Mouse (Mus musculus): ENCODE data around the gene Nfkbil1. TPM values are rescaled to one million over a fixed set of nuclear protein-coding genes. Genes with fewer than 3 reads are reported as not detected.
"Not testable (repeated sequence)": the region's sequence is repeated elsewhere in the genome, so short reads cannot be mapped to it uniquely, and the experiment has no call there.

Nfkbil1 gene
- polyA plus RNA-seq, 1 experiment = 7.9 TPM

DNA sequence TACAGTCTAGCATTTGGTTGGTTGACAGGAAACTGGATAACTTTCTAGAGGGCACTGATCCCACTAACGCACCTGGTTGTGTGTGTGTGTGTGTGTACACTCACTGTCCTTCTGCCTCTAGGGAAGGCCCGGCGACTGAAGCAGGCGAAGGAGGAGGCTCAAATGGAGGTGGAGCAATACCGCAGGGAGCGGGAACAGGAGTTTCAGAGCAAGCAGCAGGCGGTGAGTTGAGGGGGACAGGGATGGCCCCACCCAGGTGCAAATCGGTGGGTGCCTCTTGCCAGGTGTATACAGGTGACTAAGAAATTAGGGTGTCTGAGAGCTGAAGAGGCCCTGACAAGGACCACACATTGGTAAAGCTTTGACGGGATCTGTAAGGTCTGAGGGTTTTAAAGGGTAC is 1.4 kb upstream of the Nfkbil1 start:
- no peak overlapping the region for H3K27ac ChIP-seq (ENCODE audit: insufficient read depth, low read length)
- H3K27me3 ChIP-seq (ENCODE audit: control insufficient read depth, insufficient read depth, low read length, poor library complexity, severe bottlenecking) = no peaks in the 10 kb centered on the region
- H3K9ac ChIP-seq (ENCODE audit: low read depth, poor library complexity, severe bottlenecking) = no peak overlapping the region
- no peaks in the 10 kb centered on the region for H3K36me3 ChIP-seq (ENCODE audit: control insufficient read depth, insufficient read depth, low read length, poor library complexity, severe bottlenecking)
- H3K4me1 ChIP-seq (ENCODE audit: control insufficient read depth, insufficient read depth, low read length) = no peaks in the 10 kb centered on the region
- no peak overlapping the region for H3K4me3 ChIP-seq (ENCODE audit: low read depth, low read length)
- no peaks in the 10 kb centered on the region for H3K9me3 ChIP-seq (replicated peaks; ENCODE audit: control insufficient read depth, insufficient read depth, low read length, poor library complexity, severe bottlenecking)
- TF ChIP-seq EP300 (IDR thresholded peaks at IDR 0.05; ENCODE audit: insufficient read depth, low read depth, low read length) (no peak), POLR2A (IDR thresholded peaks at IDR 0.05; ENCODE audit: insufficient read depth, low read length) (no peak), CTCF (IDR thresholded peaks at IDR 0.05; ENCODE audit: low read depth, low read length) (no peak)

DNA sequence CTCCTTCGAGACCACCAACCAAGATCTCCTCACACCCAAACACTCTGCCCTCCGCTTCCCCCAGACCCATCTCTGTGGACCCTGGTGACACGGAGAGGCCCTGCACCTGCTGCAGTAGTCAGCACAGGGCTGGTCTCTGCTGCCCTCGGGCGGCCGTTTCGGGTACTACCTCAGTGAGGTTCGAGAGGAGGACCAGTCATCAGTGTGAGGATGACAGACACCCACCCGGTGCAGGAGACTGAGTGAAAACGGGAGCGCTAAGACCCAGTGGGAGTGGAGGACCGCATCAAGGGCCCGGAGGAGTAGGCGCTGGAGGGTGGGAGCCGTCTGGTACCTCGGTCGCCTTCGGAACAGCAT is 776 bp upstream of the Nfkbil1 start:
- no peaks in the 10 kb centered on the region for H3K27me3 ChIP-seq (ENCODE audit: control insufficient read depth, insufficient read depth, low read length, poor library complexity, severe bottlenecking)
- TF ChIP-seq EP300 (IDR thresholded peaks at IDR 0.05; ENCODE audit: insufficient read depth, low read depth, low read length) = no peak
- TF ChIP-seq CTCF (IDR thresholded peaks at IDR 0.05; ENCODE audit: low read depth, low read length) = peak; percentile 91
- no peaks in the 10 kb centered on the region for H3K4me1 ChIP-seq (ENCODE audit: control insufficient read depth, insufficient read depth, low read length)
- H3K4me3 ChIP-seq (ENCODE audit: low read depth, low read length) = peak overlapping the region; percentile 66
- no peaks in the 10 kb centered on the region for H3K36me3 ChIP-seq (ENCODE audit: control insufficient read depth, insufficient read depth, low read length, poor library complexity, severe bottlenecking)
- H3K27ac ChIP-seq (ENCODE audit: insufficient read depth, low read length) = peak overlapping the region; percentile 70; the same call in 1 of the 2 replicates
- H3K9ac ChIP-seq (ENCODE audit: low read depth, poor library complexity, severe bottlenecking) = peak overlapping the region; percentile 64
- H3K9me3 ChIP-seq (replicated peaks; ENCODE audit: control insufficient read depth, insufficient read depth, low read length, poor library complexity, severe bottlenecking) = no peaks in the 10 kb centered on the region

DNA sequence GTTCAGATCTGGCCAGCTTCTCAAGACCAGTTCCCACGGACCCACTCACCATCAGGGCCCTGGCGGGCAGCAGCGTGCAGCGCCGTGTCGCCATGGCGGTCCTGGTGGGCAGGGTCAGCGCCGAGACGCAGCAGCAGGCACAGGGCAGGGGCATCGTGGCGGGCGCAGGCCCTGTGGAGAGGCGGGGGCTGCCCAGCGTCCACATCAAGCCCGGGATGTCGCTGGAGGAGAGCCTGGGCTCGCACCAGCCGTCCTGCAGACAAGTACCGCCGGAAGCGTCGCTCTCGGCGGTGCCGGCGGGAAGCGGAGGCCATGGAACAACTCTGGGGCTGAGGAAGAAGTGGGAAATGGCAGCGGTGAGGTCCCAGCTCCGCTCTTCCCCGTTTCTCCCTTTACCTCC is 689 bp downstream of the Nfkbil1 start:
- H3K36me3 ChIP-seq (ENCODE audit: control insufficient read depth, insufficient read depth, low read length, poor library complexity, severe bottlenecking) = peaks cover 5% of the 10 kb centered on the region; the same call in 1 of the 2 replicates
- H3K27ac ChIP-seq (ENCODE audit: insufficient read depth, low read length) = no peak overlapping the region
- H3K4me3 ChIP-seq (ENCODE audit: low read depth, low read length) = peak overlapping the region; percentile 84
- no peaks in the 10 kb centered on the region for H3K27me3 ChIP-seq (ENCODE audit: control insufficient read depth, insufficient read depth, low read length, poor library complexity, severe bottlenecking)
- H3K9ac ChIP-seq (ENCODE audit: low read depth, poor library complexity, severe bottlenecking) = peak overlapping the region; percentile 64
- TF ChIP-seq CTCF (IDR thresholded peaks at IDR 0.05; ENCODE audit: low read depth, low read length) = no peak
- H3K9me3 ChIP-seq (replicated peaks; ENCODE audit: control insufficient read depth, insufficient read depth, low read length, poor library complexity, severe bottlenecking) = no peaks in the 10 kb centered on the region
- no peaks in the 10 kb centered on the region for H3K4me1 ChIP-seq (ENCODE audit: control insufficient read depth, insufficient read depth, low read length)

DNA sequence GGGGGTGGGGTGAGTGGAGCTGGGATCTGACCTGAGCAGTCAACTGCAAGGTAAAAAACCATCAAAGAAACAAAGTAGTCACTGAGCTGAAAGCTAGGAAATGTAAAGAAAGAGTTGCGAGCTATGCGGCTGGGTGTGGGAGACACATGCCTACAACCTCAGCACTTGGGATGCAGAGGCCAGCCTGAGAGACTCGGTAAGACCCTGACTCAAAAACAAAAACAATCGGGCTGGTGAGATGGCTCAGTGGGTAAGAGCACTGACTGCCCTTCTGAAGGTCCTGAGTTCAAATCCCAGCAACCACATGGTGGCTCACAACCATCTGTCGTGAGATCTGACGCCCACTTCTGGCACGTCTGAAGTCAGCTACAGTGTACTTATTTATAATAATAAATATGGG is 1.5 kb downstream of the Nfkbil1 start:
- peak overlapping the region; percentile 64; the same call in 1 of the 2 replicates for H3K9ac ChIP-seq (ENCODE audit: low read depth, poor library complexity, severe bottlenecking)
- not testable (repeated sequence) for H3K4me1 ChIP-seq (ENCODE audit: control insufficient read depth, insufficient read depth, low read length); H3K27me3 ChIP-seq (ENCODE audit: control insufficient read depth, insufficient read depth, low read length, poor library complexity, severe bottlenecking); H3K27ac ChIP-seq (ENCODE audit: insufficient read depth, low read length); H3K9me3 ChIP-seq (replicated peaks; ENCODE audit: control insufficient read depth, insufficient read depth, low read length, poor library complexity, severe bottlenecking); H3K36me3 ChIP-seq (ENCODE audit: control insufficient read depth, insufficient read depth, low read length, poor library complexity, severe bottlenecking); H3K4me3 ChIP-seq (ENCODE audit: low read depth, low read length)

DNA sequence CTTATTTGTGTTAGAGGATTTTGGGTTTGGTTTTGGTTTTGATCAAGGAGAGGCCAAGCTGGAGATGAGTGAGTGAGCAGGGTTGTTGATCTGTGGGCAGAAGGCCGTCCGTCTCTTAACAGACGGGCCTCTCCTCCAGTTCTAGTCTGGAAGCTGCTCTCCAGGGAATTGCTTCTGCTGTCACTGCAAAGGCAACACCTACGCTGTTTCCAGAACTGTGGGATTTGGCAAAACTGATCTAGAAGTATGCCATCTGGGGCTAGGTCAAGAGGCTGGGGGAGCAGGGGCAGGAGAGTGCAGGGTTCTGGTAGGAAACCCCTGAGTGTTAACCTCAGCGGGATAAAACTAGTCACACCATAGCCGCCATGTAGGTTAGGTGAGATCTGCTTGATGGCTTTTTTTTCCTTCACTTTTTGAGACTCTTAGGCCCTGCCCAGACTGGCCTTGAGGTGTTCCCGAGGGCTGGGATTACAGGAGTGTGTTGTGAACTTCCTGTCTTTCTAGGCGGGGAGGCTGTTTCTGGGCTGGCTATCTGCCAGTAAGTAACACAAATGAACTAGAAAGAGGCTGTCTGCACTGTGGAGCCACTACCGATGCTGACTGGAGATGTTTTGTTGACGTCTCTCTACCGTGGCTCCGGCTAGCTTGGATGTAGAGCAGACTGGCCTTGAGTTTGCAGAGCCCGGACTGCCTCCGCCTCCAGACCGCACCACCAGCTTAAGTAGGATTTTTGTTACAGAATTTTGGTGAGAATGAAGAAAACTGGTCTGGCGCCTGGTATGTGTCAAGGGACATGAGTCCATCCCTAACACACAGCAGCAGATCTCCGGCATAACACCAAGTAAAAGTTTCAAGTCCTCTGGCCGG is 2.2 kb downstream of the Nfkbil1 start, which contains the start of gene Atp6v1g2:
Atp6v1g2 (plus strand) TSS at position 547 of the 867 bp plus-strand sequence.
- peak within 1 kb of the TSS; percentile 64 for H3K9ac ChIP-seq (ENCODE audit: low read depth, poor library complexity, severe bottlenecking)
- H3K36me3 ChIP-seq (ENCODE audit: control insufficient read depth, insufficient read depth, low read length, poor library complexity, severe bottlenecking) = peaks cover 9% of the 10 kb centered on the region; the same call in 1 of the 2 replicates
- no peaks in the 10 kb centered on the region for H3K27me3 ChIP-seq (ENCODE audit: control insufficient read depth, insufficient read depth, low read length, poor library complexity, severe bottlenecking)

DNA sequence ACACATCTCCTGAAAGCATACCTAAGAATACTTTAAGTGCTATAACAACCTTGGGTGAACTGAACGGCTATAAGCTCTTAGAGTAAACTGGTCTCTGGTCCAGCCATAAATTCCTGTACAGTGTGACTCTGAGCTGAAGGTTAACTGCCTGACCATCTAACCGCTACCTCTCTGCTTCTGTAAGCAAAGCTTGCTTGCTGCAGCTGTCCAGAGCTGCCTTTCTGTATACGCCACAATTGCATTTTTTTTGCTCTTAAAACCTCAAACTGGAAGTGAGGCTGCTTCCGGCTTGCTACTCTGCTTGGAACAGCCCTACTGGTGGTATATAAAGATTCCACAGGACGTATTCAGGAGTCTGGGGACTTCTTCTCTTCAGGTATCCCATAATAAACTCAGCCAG is 2.9 kb downstream of the Nfkbil1 start:
- Histone ChIP-seq H3K27me3 (ENCODE audit: control insufficient read depth, insufficient read depth, low read length, poor library complexity, severe bottlenecking) (no peaks in the 10 kb centered on the region), H3K4me1 (ENCODE audit: control insufficient read depth, insufficient read depth, low read length) (no peaks in the 10 kb centered on the region), H3K36me3 (ENCODE audit: control insufficient read depth, insufficient read depth, low read length, poor library complexity, severe bottlenecking) (peaks cover 9% of the 10 kb centered on the region; the same call in 1 of the 2 replicates), H3K9ac (ENCODE audit: low read depth, poor library complexity, severe bottlenecking) (no peak overlapping the region), H3K9me3 (replicated peaks; ENCODE audit: control insufficient read depth, insufficient read depth, low read length, poor library complexity, severe bottlenecking) (no peaks in the 10 kb centered on the region), H3K4me3 (ENCODE audit: low read depth, low read length) (no peak overlapping the region), H3K27ac (ENCODE audit: insufficient read depth, low read length) (no peak overlapping the region)
- TF ChIP-seq POLR2A (IDR thresholded peaks at IDR 0.05; ENCODE audit: insufficient read depth, low read length) (no peak), CTCF (IDR thresholded peaks at IDR 0.05; ENCODE audit: low read depth, low read length) (no peak), EP300 (IDR thresholded peaks at IDR 0.05; ENCODE audit: insufficient read depth, low read depth, low read length) (no peak)

More for the DNA sequence above, 2.2 kb downstream of the Nfkbil1 start, which contains the start of gene Atp6v1g2:
- TF ChIP-seq CTCF (IDR thresholded peaks at IDR 0.05; ENCODE audit: low read depth, low read length) (no peak), POLR2A (IDR thresholded peaks at IDR 0.05; ENCODE audit: insufficient read depth, low read length) (no peak), EP300 (IDR thresholded peaks at IDR 0.05; ENCODE audit: insufficient read depth, low read depth, low read length) (no peak)
- H3K4me3 ChIP-seq (ENCODE audit: low read depth, low read length) = no peak within 1 kb of the TSS
- H3K9me3 ChIP-seq (replicated peaks; ENCODE audit: control insufficient read depth, insufficient read depth, low read length, poor library complexity, severe bottlenecking) = no peaks in the 10 kb centered on the region
- no peak within 1 kb of the TSS for H3K27ac ChIP-seq (ENCODE audit: insufficient read depth, low read length)
- H3K4me1 ChIP-seq (ENCODE audit: control insufficient read depth, insufficient read depth, low read length) = no peaks in the 10 kb centered on the region
